Mouse (Mus musculus): Measurements from ENCODE around the gene Spaca4.

The Spaca4 gene

DNA sequence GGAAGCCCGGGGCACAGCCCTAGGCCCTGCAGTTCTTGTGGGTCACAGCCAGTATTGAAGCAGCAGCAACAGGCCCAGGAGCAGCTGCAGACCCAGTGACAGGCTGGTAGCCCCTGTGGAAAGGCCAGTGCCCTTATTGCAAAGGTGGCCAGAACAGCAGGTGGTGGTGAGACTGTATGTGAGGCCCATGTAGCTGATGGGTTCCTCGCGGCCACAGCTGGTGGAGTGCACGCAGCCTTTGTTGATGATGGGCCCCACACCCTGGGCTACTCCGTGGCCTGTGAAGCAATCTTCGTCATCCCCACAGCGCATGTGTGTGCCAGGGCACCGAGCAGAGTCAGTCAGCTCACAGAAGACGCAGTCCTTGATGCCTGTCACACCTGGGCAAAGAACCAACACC, 462 bp downstream of the Spaca4 start:
- DNase-seq, result no peak

DNA sequence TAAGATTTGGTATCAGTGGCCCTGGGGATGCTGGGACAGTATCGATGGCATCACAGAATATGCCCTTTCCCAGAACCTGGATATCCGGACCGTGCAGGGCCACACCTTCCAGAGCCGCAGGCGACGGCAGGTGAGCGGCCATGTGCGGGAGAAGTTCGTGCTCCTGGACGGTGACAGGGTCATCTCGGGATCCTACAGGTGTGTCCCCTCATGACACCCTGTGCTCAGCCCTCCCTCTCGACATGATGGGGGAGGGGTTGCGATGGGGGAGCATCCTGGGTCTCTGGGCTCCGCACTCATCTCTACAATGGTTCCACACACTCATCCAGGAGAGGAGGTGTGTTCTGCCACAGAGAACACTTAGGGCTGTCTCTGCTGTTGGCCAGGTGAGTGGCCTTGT, 1.8 kb downstream of the Spaca4 start:
- DNase-seq, result no peak

DNA sequence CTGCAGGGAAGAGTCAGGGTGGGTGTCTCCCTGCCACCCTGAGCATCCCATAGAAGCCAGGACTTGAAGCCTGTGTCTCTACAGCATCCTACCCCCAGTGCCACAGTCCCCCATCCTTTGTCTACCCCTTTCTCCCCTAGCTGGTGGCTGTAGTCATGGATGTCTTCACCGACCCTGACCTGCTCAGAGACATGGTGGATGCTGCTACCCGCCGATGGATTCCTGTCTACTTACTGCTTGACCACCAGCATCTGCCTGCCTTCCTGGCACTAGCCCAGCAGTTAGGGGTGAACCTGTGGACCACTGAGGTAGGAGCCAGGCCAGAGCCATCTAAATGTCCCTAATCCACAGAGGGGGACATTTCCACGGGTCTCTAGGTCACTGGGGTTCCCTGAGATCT, 2.3 kb downstream of the Spaca4 start:
- DNase-seq, result no peak

DNA sequence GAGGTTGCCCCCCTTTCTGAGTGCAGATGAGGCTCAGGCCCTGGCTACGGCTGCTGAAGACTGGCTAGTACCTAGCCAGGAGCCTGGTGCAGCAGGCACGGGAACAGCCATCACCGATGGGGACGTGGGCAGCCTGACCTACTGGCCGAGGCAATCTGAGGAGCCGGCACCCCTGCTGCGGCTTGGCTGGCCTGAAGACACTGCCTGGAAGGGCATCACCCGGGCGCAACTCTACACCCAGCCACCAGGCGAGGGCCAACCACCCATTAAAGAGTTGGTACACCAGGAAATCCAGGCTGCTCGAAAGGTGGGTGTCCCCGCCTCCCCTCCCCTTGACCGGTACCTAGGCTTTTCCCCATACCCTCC, 3.3 kb downstream of the Spaca4 start:
- peak; percentile 60 to 73 for DNase-seq

DNA sequence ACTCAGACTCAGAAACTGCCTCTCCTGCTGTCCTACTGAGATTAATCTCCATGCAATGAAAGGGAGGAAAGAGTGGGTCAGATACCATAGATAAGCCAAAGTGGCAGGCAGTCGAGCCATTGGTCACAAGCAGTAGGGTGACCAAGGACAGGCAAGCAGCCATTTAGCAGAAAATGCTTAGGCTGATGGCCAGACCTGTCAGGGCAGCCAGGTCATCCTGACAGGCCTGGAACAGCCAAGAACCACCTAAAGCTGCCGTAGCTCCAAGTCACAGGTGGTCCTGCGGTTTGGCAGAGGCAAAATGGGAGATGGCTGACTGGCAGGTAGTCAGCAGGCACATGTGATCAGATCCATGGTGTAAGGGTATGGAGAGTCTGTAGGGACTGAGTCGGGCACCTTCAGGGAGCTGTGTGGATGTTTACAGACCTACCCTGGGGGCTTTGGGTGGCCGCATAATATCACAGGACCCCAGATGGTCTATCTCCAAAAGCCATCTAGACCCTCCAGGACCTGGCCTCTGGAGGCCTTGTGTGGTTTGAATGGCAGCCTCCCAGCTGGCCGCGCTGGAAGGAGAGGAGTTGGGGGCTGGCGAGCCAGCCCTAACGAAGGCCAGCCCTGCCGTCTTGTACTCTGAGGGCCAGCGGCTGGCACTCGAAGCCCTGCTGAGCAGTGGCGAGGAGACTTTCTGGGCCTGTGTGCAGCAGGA, 3.8 kb downstream of the Spaca4 start:
- DNase-seq, result peak in 1 of 2 experiments; percentile 35

DNA sequence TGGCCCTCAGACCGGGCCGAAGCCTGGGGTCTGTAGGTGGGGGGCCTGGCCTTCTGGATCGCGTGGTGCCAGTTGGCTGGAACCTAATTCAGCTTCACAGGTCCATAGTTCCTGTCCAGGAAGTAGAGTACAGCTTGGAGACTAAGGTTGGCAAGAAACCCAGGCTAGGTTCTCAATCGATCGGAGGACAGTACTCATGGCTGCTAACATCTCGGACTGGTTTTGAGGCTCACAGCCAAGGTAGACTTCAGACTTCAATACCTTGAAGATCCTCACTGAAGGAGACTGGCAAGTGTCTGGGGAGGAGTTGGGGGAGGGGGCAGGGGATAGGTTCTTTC, 4.4 kb downstream of the Spaca4 start:
- DNase-seq, result no peak

DNA sequence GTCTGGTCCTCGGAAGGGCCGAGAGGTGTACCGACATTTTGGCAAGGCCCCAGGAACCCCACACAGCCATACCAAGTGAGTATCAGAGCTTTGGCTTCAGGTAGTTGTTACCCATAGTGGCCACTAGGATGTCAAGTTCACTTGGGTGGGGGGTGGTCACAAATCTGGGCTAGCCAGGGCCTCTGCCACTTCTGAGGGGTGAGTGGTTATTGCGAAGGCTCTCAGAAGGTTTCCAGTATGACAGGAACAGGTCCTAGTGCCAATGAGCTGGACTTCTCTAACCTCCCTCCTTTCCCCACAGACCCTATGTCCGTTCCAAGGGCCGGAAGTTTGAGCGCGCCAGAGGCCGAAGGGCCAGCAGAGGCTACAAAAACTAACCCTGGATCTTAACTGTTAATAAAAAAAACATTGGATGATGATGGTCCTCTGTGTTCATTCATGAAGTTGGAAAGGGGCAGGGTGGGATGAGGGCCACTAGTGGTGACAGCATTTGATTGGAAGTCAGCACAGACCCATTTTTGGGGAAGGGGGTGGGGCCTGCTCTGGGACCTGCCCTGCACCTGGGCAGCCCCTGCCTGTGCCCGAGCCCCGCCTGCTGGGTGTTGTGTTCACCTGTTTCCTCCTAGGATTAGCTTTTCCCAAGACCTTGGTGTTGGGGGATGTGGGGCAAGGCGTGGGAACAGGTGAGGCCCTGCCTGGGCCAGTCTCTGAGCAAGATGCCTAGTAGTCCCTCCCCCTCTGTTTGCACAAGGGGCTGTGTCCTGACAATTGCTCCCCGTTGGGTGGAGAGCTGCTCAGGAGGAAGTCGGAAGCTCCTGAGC, 5.0 kb downstream of the Spaca4 start, which contains the start of gene Fam83e:
TSS of gene Fam83e (plus strand) at position 800 of the 821 bp plus-strand sequence.
- DNase-seq, result no peak

DNA sequence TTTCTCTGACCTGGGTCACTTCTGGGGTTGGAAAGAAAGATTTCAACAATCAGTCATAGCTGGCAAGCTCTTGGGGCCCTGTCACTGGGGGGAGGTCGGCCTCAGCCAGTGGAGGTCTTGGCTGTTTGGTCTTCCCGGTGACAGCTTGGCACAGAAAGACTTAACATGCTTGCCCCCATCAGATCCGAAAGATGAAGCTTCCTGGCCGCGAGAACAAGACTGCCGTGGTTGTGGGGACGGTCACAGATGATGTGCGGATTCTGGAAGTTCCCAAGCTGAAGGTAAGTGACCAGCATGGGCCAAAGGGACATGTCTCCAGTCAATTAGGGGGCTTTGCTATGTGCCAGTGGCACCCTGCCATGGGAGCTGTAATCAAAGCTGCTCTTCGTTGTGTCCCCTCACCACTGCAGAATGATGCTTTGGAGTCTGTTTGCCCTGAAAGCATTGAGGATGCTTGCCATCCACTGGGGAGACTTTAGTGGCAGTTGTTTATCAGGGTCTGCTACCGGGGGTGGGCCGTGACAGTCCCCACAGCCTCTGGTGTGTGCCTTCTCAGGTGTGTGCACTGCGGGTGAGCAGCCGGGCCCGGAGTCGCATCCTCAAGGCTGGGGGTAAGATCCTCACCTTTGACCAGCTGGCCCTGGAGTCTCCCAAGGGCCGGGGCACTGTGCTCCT, 5.7 kb downstream of the Spaca4 start:
- no peak for DNase-seq

DNA sequence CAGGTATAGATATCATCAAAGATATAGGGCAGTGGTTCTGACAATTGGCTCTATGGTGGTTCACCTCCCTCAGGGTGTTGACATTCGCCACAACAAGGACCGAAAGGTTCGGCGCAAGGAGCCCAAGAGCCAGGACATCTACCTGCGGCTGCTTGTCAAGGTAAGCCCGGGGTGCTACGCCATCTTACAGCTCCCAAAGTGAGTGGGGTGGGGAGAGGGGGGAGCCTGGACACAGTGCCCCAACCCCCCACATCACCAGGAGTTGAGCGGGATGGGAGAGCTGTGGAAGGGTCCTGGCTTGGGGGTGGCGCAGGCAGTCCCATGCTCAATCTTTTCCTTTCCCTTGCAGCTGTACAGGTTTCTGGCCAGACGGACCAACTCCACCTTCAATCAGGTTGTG, 6.4 kb downstream of the Spaca4 start:
- no peak for DNase-seq

DNA sequence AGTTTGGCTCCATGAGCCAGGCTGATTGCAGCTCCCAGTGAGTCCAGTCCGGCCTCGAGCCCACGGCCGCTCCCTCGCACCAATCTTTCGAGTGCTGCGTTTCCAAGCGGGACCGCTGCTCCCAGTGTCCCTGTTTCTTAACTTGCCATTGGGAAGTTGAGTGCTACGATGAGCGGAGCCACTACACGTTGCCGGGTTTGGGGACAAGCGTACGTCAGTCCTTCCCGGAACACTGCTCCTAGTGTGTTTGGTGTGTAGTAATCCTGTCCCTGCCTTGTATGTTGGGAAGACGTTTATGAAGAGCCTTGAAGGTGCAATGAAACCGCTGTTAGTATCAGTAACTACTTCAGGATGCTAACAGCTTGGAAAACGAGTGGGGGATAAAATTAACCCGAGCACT, 7.3 kb downstream of the Spaca4 start:
- DNase-seq, result no peak

DNA sequence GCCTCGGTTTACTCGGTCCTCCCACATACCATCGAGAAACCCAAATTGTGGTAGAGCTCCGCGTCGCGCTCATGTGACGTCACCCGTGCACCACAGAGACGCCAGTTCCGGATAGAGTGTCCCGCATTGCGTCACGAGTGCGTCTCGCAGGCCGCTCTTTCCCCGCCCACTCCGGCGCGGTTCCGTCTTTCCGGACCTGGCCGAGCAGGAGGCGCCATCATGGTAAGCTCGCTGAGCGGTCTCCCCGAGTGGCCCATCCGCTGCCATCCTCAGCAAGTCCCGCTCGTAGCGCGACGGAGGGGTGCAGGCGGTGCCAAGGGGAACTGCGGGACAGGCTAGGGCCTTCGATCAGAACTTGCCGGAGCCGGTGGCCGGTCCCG, 7.7 kb downstream of the Spaca4 start, which contains the start of gene Sphk2:
TSS of gene Sphk2 (minus strand) at position 85 of the 380 bp plus-strand sequence.
- DNase-seq, result peak; percentile 99

DNA sequence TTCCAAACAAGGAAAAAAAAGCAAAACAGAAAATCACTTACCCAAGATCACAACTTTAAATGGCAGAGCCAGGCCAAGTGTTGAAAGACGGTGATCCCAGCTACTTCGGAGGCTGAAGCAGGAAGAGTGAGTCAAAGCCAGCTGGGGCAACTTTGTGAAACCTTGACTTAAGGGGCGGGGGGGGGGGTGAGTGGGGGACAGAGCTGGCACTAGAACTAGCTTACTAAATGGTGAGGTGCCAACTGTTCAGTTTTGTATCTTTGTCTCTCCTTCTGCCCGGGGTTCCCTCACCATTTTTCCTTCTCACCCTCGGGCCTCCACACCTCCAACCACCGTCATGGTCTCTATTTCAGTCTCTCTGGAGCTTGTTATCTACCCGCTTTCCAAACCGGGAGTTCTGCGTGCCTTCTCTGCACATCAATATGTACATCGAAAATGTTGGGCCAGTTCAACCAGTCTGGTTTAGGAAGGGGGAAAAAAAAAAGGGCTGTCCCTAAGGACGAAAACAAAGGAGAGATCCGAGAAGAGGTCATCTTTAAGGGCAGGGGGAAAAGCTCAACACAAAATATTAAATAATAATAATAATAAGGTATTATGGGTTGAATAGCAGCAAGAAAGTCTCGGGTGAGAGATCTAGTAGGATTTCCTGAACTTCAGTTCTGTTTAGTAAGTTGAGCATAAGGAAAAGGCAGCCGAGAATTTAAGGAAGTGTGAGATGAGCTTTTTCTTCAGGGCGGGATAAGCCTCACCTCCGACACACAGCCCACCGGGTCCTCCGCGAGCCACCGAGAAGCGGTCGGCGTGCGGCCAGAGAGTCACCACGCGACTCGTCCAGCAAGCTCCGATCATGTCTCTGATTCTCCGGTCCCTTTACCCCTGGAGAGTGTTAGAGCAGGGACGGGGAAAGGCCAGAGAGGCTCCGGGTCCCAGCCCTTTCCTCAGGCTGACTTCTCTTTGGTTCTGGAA, 8.4 kb downstream of the Spaca4 start:
- DNase-seq, result no peak

DNA sequence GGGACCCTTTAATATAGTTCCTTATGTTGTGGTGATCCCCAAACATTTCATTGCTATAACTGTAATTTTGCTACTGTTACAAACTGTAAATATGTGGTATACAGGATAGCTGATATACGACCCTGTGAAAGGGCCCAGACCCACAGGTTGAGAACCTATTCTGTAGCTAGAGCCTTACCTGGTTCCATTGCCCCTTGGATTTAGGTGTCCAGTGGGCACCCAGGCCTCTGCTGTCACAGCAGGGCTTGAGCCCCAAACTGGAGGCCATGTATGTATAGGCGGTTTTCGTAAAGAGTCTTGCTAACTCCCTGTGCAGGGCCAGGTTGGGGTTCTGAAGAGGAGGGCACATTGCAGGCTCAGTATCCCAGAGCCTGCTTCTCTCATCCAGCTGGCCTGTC, 9.2 kb downstream of the Spaca4 start:
- DNase-seq, result no peak

DNA sequence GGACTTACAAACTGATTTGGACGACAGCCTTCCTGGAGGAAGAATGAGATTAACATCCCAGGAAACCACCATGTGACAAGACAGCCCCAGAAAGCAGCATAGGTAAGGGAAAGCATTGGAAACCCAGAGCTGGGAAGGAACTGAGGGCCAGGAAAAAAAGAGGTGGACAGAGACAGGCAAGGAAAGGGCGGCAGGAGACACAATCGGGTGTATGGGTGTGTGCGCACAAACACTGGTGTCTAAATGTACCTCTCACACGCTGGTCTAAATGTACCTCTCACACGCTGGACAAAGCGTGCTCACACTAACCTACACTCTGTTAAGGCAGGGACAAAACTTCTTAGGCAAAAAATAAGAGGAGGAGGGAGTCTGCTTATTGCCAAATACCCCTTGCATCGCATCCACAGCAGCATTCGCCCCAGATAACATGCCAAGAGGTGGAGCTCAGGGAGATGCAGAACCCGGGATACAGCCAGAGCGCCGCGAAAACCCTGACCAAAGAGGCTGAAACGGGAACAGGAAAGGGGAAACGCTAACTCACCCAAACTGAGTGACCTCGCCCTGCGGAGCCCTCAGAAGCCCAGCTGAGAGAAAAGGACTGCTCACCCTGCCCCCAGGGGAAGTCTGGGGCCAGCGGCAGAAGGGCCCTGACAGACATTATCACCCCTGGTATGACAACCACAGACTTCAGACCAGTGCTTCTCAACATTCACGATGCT, 9.7 kb downstream of the Spaca4 start:
- DNase-seq, result no peak

DNA sequence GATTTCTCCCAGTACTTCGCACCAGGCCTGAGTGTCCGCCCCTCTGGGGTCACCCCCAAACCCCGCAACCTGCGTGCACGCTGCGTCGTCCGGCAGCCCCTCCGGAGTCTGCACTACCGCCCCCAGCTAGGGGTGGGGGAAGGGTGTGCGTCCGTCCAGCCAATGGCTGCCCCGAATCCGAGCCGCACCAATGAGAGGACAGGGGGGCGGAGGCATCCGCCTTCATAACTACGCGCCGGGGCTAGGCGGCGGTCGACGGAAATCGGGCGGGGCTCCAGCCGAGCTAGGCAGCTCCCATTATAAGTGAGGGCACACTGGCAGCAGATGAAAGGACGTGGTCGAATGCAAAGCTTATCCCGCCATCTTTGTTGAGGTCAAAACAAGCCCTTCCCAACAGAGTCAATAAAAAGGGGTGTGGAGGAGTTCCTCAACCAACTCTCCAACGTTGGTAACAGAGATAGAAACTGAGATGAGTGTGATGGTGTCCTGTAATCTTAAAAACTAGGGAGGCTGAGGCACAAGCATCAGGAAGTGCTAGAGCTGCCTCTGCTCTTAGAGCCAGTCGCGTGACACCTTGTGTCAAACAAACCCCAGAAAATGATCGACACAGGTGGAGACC, 10.4 kb downstream of the Spaca4 start, which contains the start of gene Rpl18:
TSS of gene Rpl18 (plus strand) at position 368 of the 619 bp plus-strand sequence.
- DNase-seq, result peak; percentile 97 to 99

DNA sequence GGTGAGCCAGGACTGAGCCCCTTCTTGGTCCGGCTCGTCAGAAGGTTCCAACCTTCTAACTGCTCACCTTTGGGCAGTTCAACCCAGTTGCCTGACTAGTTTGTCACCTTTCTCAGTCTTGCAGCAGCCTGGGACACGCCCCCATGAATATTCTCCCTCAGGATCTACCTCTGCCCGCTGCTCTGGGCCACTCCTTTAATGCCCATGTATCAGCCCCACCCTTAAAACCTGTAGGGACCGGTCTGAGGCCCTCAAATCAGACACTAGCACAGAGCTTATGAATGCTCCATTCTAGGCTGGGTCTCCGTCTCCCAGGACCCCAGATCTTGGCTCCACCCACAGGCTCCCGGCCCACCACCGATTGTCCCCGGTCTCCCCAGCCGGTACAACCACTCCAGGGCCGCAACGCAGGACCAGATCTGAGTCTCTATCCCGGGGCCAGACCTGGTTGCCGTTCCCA, 11.0 kb downstream of the Spaca4 start:
- no peak for DNase-seq

DNA sequence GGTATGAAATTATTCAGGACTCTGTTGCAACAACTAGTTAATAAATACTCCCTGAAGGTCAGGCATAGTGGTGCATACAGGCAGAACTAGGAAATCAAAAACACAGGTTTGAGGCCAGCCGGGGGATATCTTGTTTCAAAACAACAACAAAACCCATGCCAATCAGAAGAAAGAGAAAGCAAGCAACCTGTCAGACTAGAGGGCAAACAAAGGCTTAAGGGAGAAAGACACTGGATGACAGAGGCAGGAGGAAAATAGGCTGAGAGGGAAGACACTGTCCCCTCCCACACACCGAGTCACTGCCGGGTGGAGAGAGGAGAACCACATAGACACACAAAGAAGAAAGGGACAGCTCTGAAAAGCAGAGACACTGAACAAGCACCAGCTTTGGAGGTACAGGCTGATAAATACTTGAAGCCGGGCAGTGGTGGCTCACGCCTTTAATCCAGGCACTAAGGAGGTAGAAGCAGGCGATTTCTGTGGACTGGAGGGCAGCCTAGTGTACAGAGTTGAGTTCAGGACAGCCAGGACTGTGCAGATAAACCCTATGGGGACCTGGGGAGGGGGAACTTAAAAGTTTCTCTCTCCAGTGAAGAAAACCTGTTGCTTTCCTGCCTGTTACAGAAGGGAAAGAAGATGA, 11.6 kb downstream of the Spaca4 start:
- no peak for DNase-seq

DNA sequence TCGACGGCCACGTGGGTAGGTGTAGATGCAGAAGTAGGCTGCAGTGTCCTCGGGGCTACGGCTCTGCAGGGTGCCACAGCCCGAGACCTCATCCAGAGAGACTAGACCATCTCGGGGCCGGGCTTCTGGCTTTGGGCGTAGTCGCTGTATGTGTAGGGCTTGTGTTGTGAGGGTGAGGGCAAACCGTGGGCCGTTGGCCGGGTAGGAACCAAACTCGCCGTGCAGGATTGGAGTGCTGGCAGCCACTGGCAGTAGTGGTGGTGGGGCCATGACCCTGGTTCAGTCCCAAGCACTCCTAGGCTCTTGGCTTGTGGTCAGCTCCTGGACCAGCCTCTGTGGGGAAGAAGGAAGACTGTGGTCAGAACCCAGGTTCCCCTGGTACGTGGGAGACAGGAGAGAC, 12.2 kb downstream of the Spaca4 start:
- DNase-seq, result peak in 1 of 2 experiments; percentile 51

DNA sequence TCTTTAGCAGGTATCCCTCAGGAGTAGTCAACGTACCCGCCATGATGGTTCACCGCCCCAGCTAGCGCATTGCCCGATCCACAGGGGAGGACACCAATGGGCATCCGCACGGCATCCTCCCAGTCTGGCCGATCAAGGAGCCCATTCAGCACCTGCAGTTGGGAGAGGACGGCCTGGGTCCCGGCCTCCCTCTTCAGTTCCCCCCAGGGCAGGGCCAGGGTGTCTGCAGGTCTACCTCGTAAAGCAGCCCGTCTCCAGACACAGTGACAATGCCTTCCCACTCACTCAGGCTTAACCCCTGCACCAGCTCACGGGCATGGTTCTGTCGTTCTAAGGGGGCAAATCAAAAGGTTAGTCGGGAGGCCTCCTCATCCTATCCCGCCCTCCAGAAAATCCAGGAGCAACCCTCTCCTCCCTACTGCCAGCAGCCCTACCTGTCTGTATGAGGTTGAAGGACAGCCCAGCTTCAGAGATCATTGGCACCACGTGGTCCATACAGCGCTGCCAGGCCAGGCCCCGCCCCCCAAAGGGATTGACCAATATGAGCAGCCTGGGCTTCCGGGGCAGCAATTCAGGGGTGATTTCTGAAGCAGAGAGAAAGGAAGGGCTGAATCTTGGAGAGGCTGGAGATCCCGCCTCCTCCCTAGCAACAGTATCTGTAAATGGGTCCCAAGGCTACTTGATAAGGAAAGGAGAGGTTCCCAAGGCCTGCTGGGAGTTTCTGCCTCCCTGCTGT, 13.4 kb downstream of the Spaca4 start:
- peak; percentile 45 to 58 for DNase-seq
